Mouse (Mus musculus) liver, postnatal 0 days (tissue): ENCODE measurements around the gene Mtcl1. TPM values are rescaled to one million over a fixed set of nuclear protein-coding genes. Genes with fewer than 3 reads are reported as not detected.

Source experiments
- ATAC-seq: fragments of 200-750 bp; cut with Nextera tagmentation; 2 replicates; pipeline ENCODE4 v1.8.0; 2017; ENCODE audit warnings: mild to moderate bottlenecking, moderate library complexity
- DNase-seq: peaks from one replicate; pipeline ENCODE4 v3.0.0-alpha.2; 2016
- H3K27ac ChIP-seq: fragments of 300-500 bp; sonication (generic); 2 replicates; pipeline ENCODE4 v1.5.1; 2014; ENCODE audit warnings: antibody characterized with exemption, moderate library complexity, mild to moderate bottlenecking, low read depth
- H3K27me3 ChIP-seq: fragments of 300-500 bp; sonication (generic); 2 replicates; pipeline ENCODE4 v1.6.1; 2014; ENCODE audit warnings: low read length, control low read depth, mixed read lengths; ENCODE audit not compliant: insufficient read depth
- H3K36me3 ChIP-seq: fragments of 300-500 bp; sonication (generic); replicated peaks from 2 replicates; pipeline ENCODE4 v1.6.1; 2014; ENCODE audit warnings: mild to moderate bottlenecking, control low read depth, low read length, moderate library complexity, mixed read lengths; ENCODE audit not compliant: insufficient read depth
- H3K4me1 ChIP-seq: fragments of 300-500 bp; sonication (generic); 2 replicates; pipeline ENCODE4 v1.6.1; 2014; ENCODE audit warnings: antibody characterized with exemption, mild to moderate bottlenecking, control low read depth; ENCODE audit not compliant: insufficient read depth
- H3K4me2 ChIP-seq: fragments of 300-500 bp; sonication (generic); 2 replicates; pipeline ENCODE4 v1.6.1; 2014; ENCODE audit warnings: low read depth, mild to moderate bottlenecking, low read length, moderate library complexity, mixed read lengths
- H3K4me3 ChIP-seq: fragments of 300-500 bp; sonication (generic); 2 replicates; pipeline ENCODE4 v1.5.1; 2014; ENCODE audit warnings: low read depth, low read length
- H3K9ac ChIP-seq: fragments of 300-500 bp; sonication (generic); replicated peaks from 2 replicates; pipeline ENCODE4 v1.6.1; 2014; ENCODE audit warnings: mild to moderate bottlenecking, moderate library complexity
- H3K9me3 ChIP-seq: fragments of 300-500 bp; sonication (generic); 2 replicates; pipeline ENCODE4 v1.6.1; 2016; ENCODE audit warnings: mild to moderate bottlenecking, control low read depth, low read length, mixed read lengths
- CTCF ChIP-seq: sonication (generic); IDR thresholded peaks from 2 replicates; pipeline ENCODE4 v1.5.1; 2016; ENCODE audit warnings: antibody characterized with exemption, low read depth
- EP300 ChIP-seq: IDR thresholded peaks from 2 replicates; pipeline ENCODE4 v1.6.1; 2016; ENCODE audit warnings: antibody characterized with exemption, low read depth, mild to moderate bottlenecking
- WGBS: fragments of 180-500 bp; shearing (Covaris S2); extraction: QIAGEN DNeasy Blood & Tissue Kit; methylation state at CpG from one replicate; pipeline ENCODE4 v1.1.7; 2014; ENCODE audit not compliant: insufficient replicate concordance; 5-methylcytosine and 5-hydroxymethylcytosine counted together
- polyA plus RNA-seq: library from polyadenylated mRNA; unstranded; fragments of >200 nt; fragmentation: Nextera tagmentation; extraction: Ambion mirVana; gene quantifications from 2 replicates; pipeline ENCODE4 v1.2.1, GENCODE M21; 2015

The Mtcl1 gene
- polyA plus RNA-seq, 1 experiment from 2014 or later, result 0.14 TPM

GRCm38 (mm10) chr17:66394571-66394970 is 55.0 kb downstream of the Mtcl1 start:
- H3K27ac ChIP-seq, result no peak overlapping the region
- H3K4me3 ChIP-seq, result no peak overlapping the region
- WGBS, result 60% methylated on average over 9 of the region's 9 CpGs
- H3K4me1 ChIP-seq, result no peaks in the 10 kb centered on the region
- H3K36me3 ChIP-seq, result no peaks in the 10 kb centered on the region
- no peak overlapping the region for H3K4me2 ChIP-seq
- ATAC-seq (no peak), DNase-seq (no peak)
- TF ChIP-seq EP300 (no peak), CTCF (no peak)
- peaks cover 3% of the 10 kb centered on the region; the same call in 1 of the 2 replicates for H3K9me3 ChIP-seq
- no peaks in the 10 kb centered on the region for H3K27me3 ChIP-seq
- H3K9ac ChIP-seq, result no peak overlapping the region

- WGBS, result 82% methylated on average over 4 of the region's 4 CpGs
Measured at GRCm38 (mm10) chr17:66388307-66388706, 61.2 kb downstream of the Mtcl1 start.

GRCm38 (mm10) chr17:66381338-66381737 is 68.2 kb downstream of the Mtcl1 start:
- no peak for TF ChIP-seq EP300
- no peak for TF ChIP-seq CTCF
- 81% methylated on average over 6 of the region's 6 CpGs for WGBS
- no peak overlapping the region for H3K4me3 ChIP-seq
- no peak for DNase-seq
- ATAC-seq, result no peak
- no peak overlapping the region for H3K27ac ChIP-seq
- no peak overlapping the region for H3K4me2 ChIP-seq
- no peak overlapping the region for H3K9ac ChIP-seq
- no peaks in the 10 kb centered on the region for H3K4me1 ChIP-seq
- no peaks in the 10 kb centered on the region for H3K27me3 ChIP-seq
- H3K9me3 ChIP-seq, result no peaks in the 10 kb centered on the region
- no peaks in the 10 kb centered on the region for H3K36me3 ChIP-seq

More at GRCm38 (mm10) chr17:66388307-66388706, 61.2 kb downstream of the Mtcl1 start:
- Histone ChIP-seq H3K27ac (no peak overlapping the region), H3K27me3 (no peaks in the 10 kb centered on the region), H3K4me1 (no peaks in the 10 kb centered on the region), H3K9me3 (no peaks in the 10 kb centered on the region), H3K4me2 (no peak overlapping the region), H3K36me3 (no peaks in the 10 kb centered on the region), H3K9ac (no peak overlapping the region), H3K4me3 (no peak overlapping the region)
- ATAC-seq, result no peak
- DNase-seq, result no peak
- TF ChIP-seq EP300 (no peak), CTCF (no peak)

GRCm38 (mm10) chr17:66379900-66380857 is 69.4 kb downstream of the Mtcl1 start:
- no peak overlapping the region for H3K27ac ChIP-seq
- no peaks in the 10 kb centered on the region for H3K36me3 ChIP-seq
- no peak overlapping the region for H3K9ac ChIP-seq
- no peak overlapping the region for H3K4me3 ChIP-seq
- ATAC-seq (no peak), DNase-seq (no peak)
- no peak overlapping the region for H3K4me2 ChIP-seq
- H3K9me3 ChIP-seq, result no peaks in the 10 kb centered on the region
- no peaks in the 10 kb centered on the region for H3K27me3 ChIP-seq
- no peak for TF ChIP-seq CTCF
- no peak for TF ChIP-seq EP300
- WGBS, result 75% methylated on average over 22 of the region's 22 CpGs
- H3K4me1 ChIP-seq, result no peaks in the 10 kb centered on the region

- WGBS, result 89% methylated on average over 24 of the region's 24 CpGs
- H3K27ac ChIP-seq, result no peak overlapping the region
- no peak for TF ChIP-seq CTCF
- no peak for TF ChIP-seq EP300
Measured at GRCm38 (mm10) chr17:66379308-66379707, 70.2 kb downstream of the Mtcl1 start.

GRCm38 (mm10) chr17:66378127-66378526 is 71.4 kb downstream of the Mtcl1 start:
- 72% methylated on average over 17 of the region's 17 CpGs for WGBS
- no peak for DNase-seq
- H3K4me1 ChIP-seq, result no peaks in the 10 kb centered on the region

More at GRCm38 (mm10) chr17:66379308-66379707, 70.2 kb downstream of the Mtcl1 start:
- Histone ChIP-seq H3K4me3 (no peak overlapping the region), H3K9ac (no peak overlapping the region), H3K9me3 (no peaks in the 10 kb centered on the region), H3K36me3 (no peaks in the 10 kb centered on the region), H3K27me3 (no peaks in the 10 kb centered on the region), H3K4me1 (no peaks in the 10 kb centered on the region), H3K4me2 (no peak overlapping the region)
- DNase-seq (no peak), ATAC-seq (no peak)

More at GRCm38 (mm10) chr17:66378127-66378526, 71.4 kb downstream of the Mtcl1 start:
- Histone ChIP-seq H3K4me3 (no peak overlapping the region), H3K9me3 (no peaks in the 10 kb centered on the region), H3K27me3 (no peaks in the 10 kb centered on the region), H3K4me2 (no peak overlapping the region), H3K36me3 (no peaks in the 10 kb centered on the region), H3K27ac (no peak overlapping the region), H3K9ac (no peak overlapping the region)
- TF ChIP-seq EP300, result no peak
- TF ChIP-seq CTCF, result no peak
- no peak for ATAC-seq
